Mouse (Mus musculus): ENCODE results near the gene Zfp456.
"Not testable (repeated sequence)": the region's sequence is repeated elsewhere in the genome, so short reads cannot be mapped to it uniquely, and the experiment has no call there.

Zfp456 gene

GRCm38 (mm10) chr13:67375050-67375911 is at the start of gene Zfp456, which contains the start of gene Gm28041:
TSS of gene Zfp456 (minus strand) at chr13:67375810.
TSS of gene Gm28041 (minus strand) at chr13:67375733.
- DNase-seq, result peak; percentile 73

- not testable (repeated sequence) for DNase-seq
Measured at GRCm38 (mm10) chr13:67422532-67422931, 46.9 kb upstream of the Zfp456 start.

GRCm38 (mm10) chr13:67421207-67421857 is 45.7 kb upstream of the Zfp456 start, which contains the start of gene Zfp459:
TSS of gene Zfp459 (minus strand) at chr13:67421418.
- peak; percentile 51 for DNase-seq

GRCm38 (mm10) chr13:67420558-67421206 is 45.1 kb upstream of the Zfp456 start:
- DNase-seq, result no peak

GRCm38 (mm10) chr13:67416811-67417210 is 41.2 kb upstream of the Zfp456 start:
- DNase-seq, result no peak

GRCm38 (mm10) chr13:67415759-67416158 is 40.1 kb upstream of the Zfp456 start:
- DNase-seq, result no peak

- DNase-seq, result not testable (repeated sequence)
Measured at GRCm38 (mm10) chr13:67413634-67414033, 38.0 kb upstream of the Zfp456 start.

- peak; percentile 76 for DNase-seq
Measured at GRCm38 (mm10) chr13:67399183-67399903, 23.7 kb upstream of the Zfp456 start, which contains the start of gene Zfp429. TSS of gene Zfp429 (minus strand) at chr13:67399819.

- DNase-seq, result not testable (repeated sequence)
Measured at GRCm38 (mm10) chr13:67376255-67376654, 645 bp upstream of the Zfp456 start.

GRCm38 (mm10) chr13:67360131-67360744 is 15.4 kb downstream of the Zfp456 start, which contains the start of the genes Gm28044 and Zfp953:
TSS of gene Gm28044 (minus strand) at chr13:67360536.
TSS of gene Zfp953 (minus strand) at chr13:67360605.
- DNase-seq, result peak; percentile 91

GRCm38 (mm10) chr13:67351854-67352253 is 23.8 kb downstream of the Zfp456 start:
- DNase-seq, result no peak

GRCm38 (mm10) chr13:67343422-67343821 is 32.2 kb downstream of the Zfp456 start:
- DNase-seq, result no peak

- DNase-seq, result no peak
Measured at GRCm38 (mm10) chr13:67332877-67333276, 42.7 kb downstream of the Zfp456 start.

- DNase-seq, result peak; percentile 85
Measured at GRCm38 (mm10) chr13:67332019-67332724, 43.4 kb downstream of the Zfp456 start, which contains the start of gene Zfp595. TSS of gene Zfp595 (minus strand) at chr13:67332570.

All from lung, postnatal 14 days (tissue).